Mouse (Mus musculus) left cerebral cortex, adult 2 months (tissue): Measurements from ENCODE around the gene Gm8257. TPM values are rescaled to one million over a fixed set of nuclear protein-coding genes. Genes with fewer than 3 reads are reported as not detected.
"Not testable (repeated sequence)": the region's sequence is repeated elsewhere in the genome, so short reads cannot be mapped to it uniquely, and the experiment has no call there.

ENCODE experiments used
- DNase-seq, 2 experiments: peaks; one replicate each; pipeline ENCODE4 v3.0.0; 2021 to 2022; ENCODE audit warnings: low spot score in 2 of 2, mixed read lengths in 1 of 2; ENCODE audit errors: extremely low spot score in 1 of 2
- H3K27ac ChIP-seq: fragments of 200-600 bp; 2 replicates; pipeline ENCODE4 v1.8.1; 2022
- H3K4me3 ChIP-seq: fragments of 200-600 bp; 2 replicates; pipeline ENCODE4 v1.8.1; 2022
- CTCF ChIP-seq: fragments of 200-600 bp; IDR thresholded peaks from 2 replicates; pipeline ENCODE4 v1.8.1; 2022; ENCODE audit warnings: antibody characterized with exemption, mild to moderate bottlenecking, moderate library complexity
- intact Hi-C: fragments of 180-260 bp; cut with DNase I; formaldehyde crosslinking; loops from one replicate; pipeline ENCODE4 v1.15.1; 2025
- long read RNA-seq, 2 experiments: library from polyadenylated mRNA; stranded (forward); transcript quantifications; one replicate each; pipeline ENCODE4 v2.0.0; 2021; ENCODE audit warnings: borderline mapping rate in 2 of 2
- total RNA-seq, 2 experiments: library from RNA; stranded (reverse); gene quantifications; 2 replicates each; pipeline ENCODE4 v1.2.3; 2021

The Gm8257 gene
- not detected for total RNA-seq
- long read RNA-seq, experiment 1 = 0 reads
- long read RNA-seq, experiment 2 = 0 reads

GRCm38 (mm10) chr14:44706356-44706755 lies at the start of gene Gm8257:
TSS of gene Gm8257 (minus strand) at chr14:44706456.
- DNase-seq, H3K27ac ChIP-seq, intact Hi-C loops, H3K4me3 ChIP-seq: not testable (repeated sequence)

- no peak within 1 kb of the TSS for H3K27ac ChIP-seq
- no peak within 1 kb of the TSS for H3K4me3 ChIP-seq
- no peak for TF ChIP-seq CTCF
- intact Hi-C loops = no loop called here
- DNase-seq = no peak
Observed at GRCm38 (mm10) chr14:44750240-44750639, 44.0 kb upstream of the Gm8257 start, which contains the start of gene Gm8267. TSS of gene Gm8267 (minus strand) at chr14:44750340.

- peak; percentile 68 for TF ChIP-seq CTCF
- not testable (repeated sequence) for H3K4me3 ChIP-seq, H3K27ac ChIP-seq, DNase-seq
- intact Hi-C loops = loop anchor here (2.0 kb wide), 1 partner anchor 108 kb away; no protein-coding TSS in a partner anchor
Observed at GRCm38 (mm10) chr14:44742789-44743188, 36.5 kb upstream of the Gm8257 start.

GRCm38 (mm10) chr14:44730711-44731110 lies 24.5 kb upstream of the Gm8257 start:
- H3K27ac ChIP-seq, H3K4me3 ChIP-seq, intact Hi-C loops: not testable (repeated sequence)
- DNase-seq = peak in 1 of 2 experiments; percentile 12

- H3K27ac ChIP-seq, DNase-seq, H3K4me3 ChIP-seq, intact Hi-C loops: not testable (repeated sequence)
Observed at GRCm38 (mm10) chr14:44627737-44628136, 78.5 kb downstream of the Gm8257 start, which contains the start of gene Gm5624. TSS of gene Gm5624 (minus strand) at chr14:44627938.

Other genes starting within 250 kb of the Gm8257 start
- not detected for gene BC061237, start 214.0 kb downstream of the Gm8257 start, total RNA-seq
- not detected for gene Gm17093, start 188.2 kb downstream of the Gm8257 start, total RNA-seq
- gene Gm8247, start 123.3 kb downstream of the Gm8257 start, total RNA-seq = not detected
- not detected for gene Gm5624, start 78.5 kb downstream of the Gm8257 start, total RNA-seq
- gene Gm8267, start 43.9 kb upstream of the Gm8257 start, total RNA-seq = under 1 TPM in 1 of 2 experiments, not detected in 1; 0.21 TPM
- under 1 TPM; 0.70 to 0.72 TPM for gene Ptgdr, start 152.9 kb upstream of the Gm8257 start, total RNA-seq